Mouse (Mus musculus): ENCODE measurements at regions not wholly inside any gene's neighbourhood (a gene's known extent, or its start where the extent isn't known, plus 50 kb on each side); places are given as distances from the start of the nearest gene placed in this dataset.

DNA sequence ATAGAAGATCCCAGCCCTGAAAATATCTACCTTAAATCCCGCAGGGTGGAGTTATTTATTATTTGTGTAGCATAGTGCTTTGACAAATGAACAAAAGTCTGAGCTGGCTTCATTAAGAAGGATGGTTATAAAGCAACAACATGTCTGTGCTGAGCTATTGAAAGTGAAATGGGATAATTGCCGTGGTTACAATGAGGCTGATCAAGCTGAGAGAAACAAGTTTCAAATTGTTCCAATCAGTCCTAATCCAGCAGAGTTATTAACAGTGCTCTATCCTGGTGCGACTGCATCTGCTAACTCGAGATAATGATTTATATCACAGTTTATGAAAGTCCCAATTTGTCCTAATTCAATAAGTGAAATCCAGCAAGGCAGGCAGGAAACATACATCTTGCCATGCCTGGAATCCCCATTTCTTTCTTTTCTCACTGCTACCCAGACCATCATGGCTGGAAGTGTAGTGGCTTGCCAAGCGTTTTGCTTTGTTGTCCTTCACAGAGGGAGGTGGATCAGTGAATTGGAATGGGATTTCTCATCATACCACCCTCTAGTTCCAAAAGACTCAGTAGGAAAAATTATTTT is 787.2 kb downstream of the Tlr4 start:
- H3K4me3 ChIP-seq (ENCODE audit: low read length): no peak overlapping the region
- DNase-seq (ENCODE audit: low spot score) (peak; percentile 17), ATAC-seq (0 out of 2 replicates have a peak, but pooled peaks have one; percentile 21)
- H3K27ac ChIP-seq: no peak overlapping the region
- no peaks in the 10 kb centered on the region for H3K27me3 ChIP-seq (ENCODE audit: insufficient read depth, low read length)
- no peak for TF ChIP-seq CTCF (IDR thresholded peaks at IDR 0.05; ENCODE audit: low read depth)
- H3K36me3 ChIP-seq (ENCODE audit: insufficient read depth, low read length): no peaks in the 10 kb centered on the region
- H3K4me1 ChIP-seq (ENCODE audit: insufficient read depth, low read length): no peaks in the 10 kb centered on the region
- no peak overlapping the region for H3K9ac ChIP-seq (replicated peaks; ENCODE audit: low read length)
- 39% methylated on average over 5 of the region's 5 CpGs for WGBS
- H3K4me2 ChIP-seq (ENCODE audit: low read depth, low read length): no peak overlapping the region
- H3K9me3 ChIP-seq (ENCODE audit: low read length): no peaks in the 10 kb centered on the region

DNA sequence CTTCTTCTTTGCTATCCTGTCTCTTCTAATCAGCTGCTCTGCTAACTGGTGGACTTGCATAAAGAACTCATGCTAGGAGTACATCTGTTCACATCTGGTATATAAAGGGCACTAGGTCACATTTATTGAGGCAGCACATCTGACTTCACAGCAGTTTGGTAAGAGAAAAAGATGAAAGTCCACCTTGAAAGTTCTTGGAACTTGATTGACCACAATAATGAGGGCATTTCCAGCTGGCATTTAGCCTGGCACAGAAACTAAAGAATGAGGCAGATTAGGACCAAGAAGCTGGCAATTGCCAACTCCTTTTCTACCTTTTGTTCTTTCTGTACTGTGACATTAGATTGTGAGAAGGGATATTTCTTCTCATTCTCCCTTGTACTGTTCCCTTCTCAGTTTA is 799.3 kb downstream of the Tlr4 start:
- no peaks in the 10 kb centered on the region for H3K9me3 ChIP-seq (ENCODE audit: low read length)

DNA sequence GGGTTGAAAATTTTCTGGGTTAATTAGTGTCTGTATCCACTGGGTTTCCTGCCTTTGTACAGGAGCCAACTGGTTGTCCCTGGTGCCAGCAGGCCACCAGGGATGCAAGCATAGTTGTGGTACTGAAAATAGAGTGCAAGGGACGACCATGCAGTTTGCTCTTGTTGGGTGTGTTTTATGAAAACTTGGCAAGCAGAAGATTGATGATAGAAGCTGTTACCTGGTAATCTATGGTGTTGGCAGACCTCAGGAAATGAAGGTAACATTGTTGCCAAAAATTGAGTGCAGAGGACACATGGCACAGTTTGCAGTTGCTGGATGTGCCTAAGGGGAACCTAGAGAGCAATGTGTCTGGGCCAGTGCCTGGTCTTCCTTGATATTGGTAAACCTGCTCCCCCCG is 818.7 kb downstream of the Tlr4 start:
- no peak overlapping the region for H3K4me3 ChIP-seq (ENCODE audit: low read length)
- no peaks in the 10 kb centered on the region for H3K9me3 ChIP-seq (ENCODE audit: low read length)

More for the DNA sequence above, 799.3 kb downstream of the Tlr4 start:
- Histone ChIP-seq H3K27me3 (ENCODE audit: insufficient read depth, low read length) (no peaks in the 10 kb centered on the region), H3K4me2 (ENCODE audit: low read depth, low read length) (no peak overlapping the region), H3K4me1 (ENCODE audit: insufficient read depth, low read length) (no peaks in the 10 kb centered on the region), H3K27ac (no peak overlapping the region), H3K4me3 (ENCODE audit: low read length) (no peak overlapping the region), H3K36me3 (ENCODE audit: insufficient read depth, low read length) (no peaks in the 10 kb centered on the region), H3K9ac (replicated peaks; ENCODE audit: low read length) (no peak overlapping the region)
- TF ChIP-seq CTCF (IDR thresholded peaks at IDR 0.05; ENCODE audit: low read depth): no peak
- DNase-seq (ENCODE audit: low spot score) (no peak), ATAC-seq (no peak)

DNA sequence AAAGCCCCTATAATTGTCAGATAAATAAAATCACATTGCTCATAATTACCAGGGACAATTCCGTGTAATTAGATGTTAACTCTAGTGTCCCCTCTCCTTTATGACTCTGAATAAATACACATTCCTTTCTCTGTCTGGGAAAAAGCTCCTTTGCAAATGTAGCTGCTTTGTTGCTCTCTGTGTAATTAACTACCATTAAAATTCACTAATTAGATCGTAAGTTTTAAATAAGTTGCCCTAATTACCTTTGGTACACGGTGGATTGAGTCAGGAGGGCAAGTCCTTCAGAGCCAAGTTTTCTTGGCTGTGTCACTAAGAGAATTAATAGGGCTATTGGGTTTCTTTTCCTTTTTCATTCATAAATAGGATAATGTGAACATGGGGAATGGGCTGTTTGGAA is 834.7 kb downstream of the Tlr4 start:
- DNase-seq (ENCODE audit: low spot score) (peak; percentile 9), ATAC-seq (no peak)
- H3K36me3 ChIP-seq (ENCODE audit: insufficient read depth, low read length): no peaks in the 10 kb centered on the region
- no peak overlapping the region for H3K9ac ChIP-seq (replicated peaks; ENCODE audit: low read length)
- 38% methylated on average over 3 of the region's 3 CpGs for WGBS
- H3K4me3 ChIP-seq (ENCODE audit: low read length): no peak overlapping the region
- no peak overlapping the region for H3K4me2 ChIP-seq (ENCODE audit: low read depth, low read length)
- H3K9me3 ChIP-seq (ENCODE audit: low read length): no peaks in the 10 kb centered on the region
- H3K27ac ChIP-seq: no peak overlapping the region
- H3K27me3 ChIP-seq (ENCODE audit: insufficient read depth, low read length): no peaks in the 10 kb centered on the region
- no peaks in the 10 kb centered on the region for H3K4me1 ChIP-seq (ENCODE audit: insufficient read depth, low read length)
- TF ChIP-seq CTCF (IDR thresholded peaks at IDR 0.05; ENCODE audit: low read depth): no peak

More for the DNA sequence above, 818.7 kb downstream of the Tlr4 start:
- Histone ChIP-seq H3K27me3 (ENCODE audit: insufficient read depth, low read length) (no peaks in the 10 kb centered on the region), H3K27ac (no peak overlapping the region), H3K9ac (replicated peaks; ENCODE audit: low read length) (no peak overlapping the region), H3K4me1 (ENCODE audit: insufficient read depth, low read length) (no peaks in the 10 kb centered on the region), H3K36me3 (ENCODE audit: insufficient read depth, low read length) (no peaks in the 10 kb centered on the region), H3K4me2 (ENCODE audit: low read depth, low read length) (no peak overlapping the region)
- ATAC-seq (no peak), DNase-seq (ENCODE audit: low spot score) (no peak)
- no peak for TF ChIP-seq CTCF (IDR thresholded peaks at IDR 0.05; ENCODE audit: low read depth)
- WGBS: 57% methylated on average over 2 of the region's 2 CpGs

DNA sequence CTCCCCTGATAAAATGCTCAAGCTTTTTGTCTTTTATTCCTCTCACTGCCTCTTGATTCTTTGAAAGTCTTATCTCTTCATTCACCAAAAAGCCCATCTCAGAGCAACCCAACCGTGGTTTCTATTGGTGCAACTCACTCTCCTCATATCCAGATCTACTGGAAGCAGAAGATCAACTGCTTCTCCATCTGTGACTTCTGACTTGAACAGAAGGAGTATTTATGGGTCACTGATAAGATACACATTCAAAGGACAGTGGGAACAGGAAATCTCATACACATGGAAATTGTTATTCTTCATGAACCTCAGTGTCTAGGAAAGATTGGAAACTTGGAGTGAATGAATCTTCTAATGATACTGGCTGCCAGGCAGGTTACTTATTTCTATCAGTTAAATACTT is 846.6 kb downstream of the Tlr4 start:
- Histone ChIP-seq H3K27me3 (ENCODE audit: insufficient read depth, low read length) (no peaks in the 10 kb centered on the region), H3K36me3 (ENCODE audit: insufficient read depth, low read length) (no peaks in the 10 kb centered on the region), H3K4me2 (ENCODE audit: low read depth, low read length) (no peak overlapping the region), H3K27ac (no peak overlapping the region), H3K4me1 (ENCODE audit: insufficient read depth, low read length) (no peaks in the 10 kb centered on the region), H3K9ac (replicated peaks; ENCODE audit: low read length) (no peak overlapping the region), H3K4me3 (ENCODE audit: low read length) (no peak overlapping the region), H3K9me3 (ENCODE audit: low read length) (no peaks in the 10 kb centered on the region)
- no peak for ATAC-seq
- 81% methylated on average over 1 of the region's 1 CpGs for WGBS
- no peak for TF ChIP-seq CTCF (IDR thresholded peaks at IDR 0.05; ENCODE audit: low read depth)
- DNase-seq (ENCODE audit: low spot score): no peak

DNA sequence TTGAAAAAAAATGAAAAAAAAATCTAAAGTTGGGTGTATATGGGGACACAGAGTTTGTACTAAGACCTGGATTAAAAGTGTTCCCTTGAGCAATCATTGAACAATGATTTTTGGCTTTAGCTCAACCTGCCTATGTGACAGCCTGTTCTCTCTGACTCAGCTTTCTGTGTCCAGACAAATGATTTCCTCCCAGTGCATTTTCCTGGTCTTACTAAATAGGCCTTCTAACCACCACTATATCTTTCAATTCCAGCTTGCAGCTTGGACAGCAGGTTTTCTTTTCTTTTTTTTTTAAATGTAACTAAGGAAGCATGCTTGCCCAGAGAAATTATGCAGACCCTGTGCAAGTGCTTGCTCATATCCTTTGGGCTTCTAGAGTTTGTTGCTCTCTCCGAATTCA is 850.2 kb downstream of the Tlr4 start:
- 84% methylated on average over 1 of the region's 1 CpGs for WGBS
- ATAC-seq (no peak), DNase-seq (ENCODE audit: low spot score) (no peak)
- Histone ChIP-seq H3K36me3 (ENCODE audit: insufficient read depth, low read length) (no peaks in the 10 kb centered on the region), H3K4me3 (ENCODE audit: low read length) (no peak overlapping the region), H3K27ac (no peak overlapping the region), H3K4me2 (ENCODE audit: low read depth, low read length) (no peak overlapping the region), H3K27me3 (ENCODE audit: insufficient read depth, low read length) (no peaks in the 10 kb centered on the region), H3K4me1 (ENCODE audit: insufficient read depth, low read length) (no peaks in the 10 kb centered on the region), H3K9ac (replicated peaks; ENCODE audit: low read length) (no peak overlapping the region), H3K9me3 (ENCODE audit: low read length) (no peaks in the 10 kb centered on the region)
- no peak for TF ChIP-seq CTCF (IDR thresholded peaks at IDR 0.05; ENCODE audit: low read depth)

DNA sequence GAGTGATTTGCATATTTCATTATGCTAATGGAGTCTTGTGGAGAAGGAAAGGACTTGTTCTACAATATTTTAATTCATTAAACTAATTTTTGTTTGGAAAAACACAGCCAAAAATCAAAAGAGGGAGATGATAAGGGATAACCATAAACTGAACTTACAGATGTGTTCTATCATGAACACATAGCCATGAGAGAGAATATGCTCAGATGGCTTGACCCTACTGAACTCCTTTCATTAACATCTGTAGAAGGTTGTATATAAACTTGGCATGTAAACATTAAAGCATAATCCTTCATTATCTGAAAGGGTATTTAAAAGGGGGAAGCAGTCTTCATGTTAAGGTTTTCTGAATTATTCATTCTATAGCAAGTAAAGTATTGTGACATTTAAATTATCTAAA is 871.1 kb downstream of the Tlr4 start:
- Histone ChIP-seq H3K9ac (replicated peaks; ENCODE audit: low read length) (no peak overlapping the region), H3K4me3 (ENCODE audit: low read length) (no peak overlapping the region), H3K4me1 (ENCODE audit: insufficient read depth, low read length) (no peaks in the 10 kb centered on the region), H3K27me3 (ENCODE audit: insufficient read depth, low read length) (no peaks in the 10 kb centered on the region), H3K36me3 (ENCODE audit: insufficient read depth, low read length) (no peaks in the 10 kb centered on the region), H3K27ac (no peak overlapping the region), H3K9me3 (ENCODE audit: low read length) (no peaks in the 10 kb centered on the region), H3K4me2 (ENCODE audit: low read depth, low read length) (no peak overlapping the region)
- ATAC-seq (no peak), DNase-seq (ENCODE audit: low spot score) (no peak)
- no peak for TF ChIP-seq CTCF (IDR thresholded peaks at IDR 0.05; ENCODE audit: low read depth)

Small RNAs in the stretch of these regions (microRNA-seq; reads per million reads assigned to microRNA genes)
- 0 reads per million in 2 experiments for gene Gm44497
